In the genomic region with DNA sequence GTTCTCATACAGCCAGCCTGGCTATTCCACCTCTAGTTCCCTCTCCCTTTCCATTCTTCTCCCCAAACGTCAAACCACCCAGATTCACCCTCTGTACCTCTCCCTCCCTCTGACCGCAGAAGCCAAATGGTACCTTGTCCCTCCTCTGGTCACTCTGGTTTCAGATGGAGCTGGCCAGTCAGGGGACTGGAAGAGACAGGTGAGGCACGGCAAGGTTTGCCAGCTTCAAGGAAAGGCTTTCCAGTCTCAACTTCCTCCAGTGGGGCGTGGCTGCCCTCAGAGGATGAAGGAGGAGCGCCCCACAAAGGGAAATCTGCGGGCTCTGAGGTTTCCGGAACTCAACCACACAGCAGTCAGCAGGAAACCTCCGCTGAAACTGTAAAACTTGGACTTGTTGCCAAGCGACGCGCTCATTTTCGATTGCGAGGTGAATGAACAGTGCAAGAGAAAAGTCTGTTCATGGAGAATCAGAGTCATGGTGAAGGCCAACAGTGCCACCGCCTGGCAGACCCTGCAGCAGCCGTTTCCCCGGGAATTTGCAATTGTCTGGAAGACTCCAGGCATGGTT, we compare ENCODE assay signal across 8 mouse cellular contexts. TPM values are rescaled to one million over a fixed set of nuclear protein-coding genes. Genes with fewer than 3 reads are reported as not detected.
A peak's percentile ranks its signal among the peaks of the same experiment; 100 is the strongest.
DNase-seq lines count a peak whose midpoint lies in the region; ATAC-seq and TF ChIP-seq lines count a peak whose summit lies in the region.

A gene (minus strand): TSS at position 246 of the 568 bp plus-strand sequence.

- peak; percentile 57 for TF ChIP-seq CTCF in E14TG2a.4 (conservative IDR thresholded peaks at IDR 0.05; ENCODE audit: low read length)
- peak; percentile 56; the same call in 1 of the 2 replicates for TF ChIP-seq CTCF in testis, adult 2 months (IDR thresholded peaks at IDR 0.05; ENCODE audit: control insufficient read depth, insufficient read depth, insufficient replicate concordance, low read depth, low read length)

- no peak within 1 kb of the TSS for H3K9ac ChIP-seq in forebrain, embryonic 14.5 days (ENCODE audit: low read length)
- no peak within 1 kb of the TSS for H3K9ac ChIP-seq in liver, embryonic 16.5 days (ENCODE audit: low read depth, low read length)
- H3K9ac ChIP-seq in neural tube, embryonic 13.5 days = peak within 1 kb of the TSS; percentile 62

- DNase-seq in forebrain, embryonic 14.5 days (ENCODE audit: low spot score) = peak; percentile 92
- DNase-seq in heart, postnatal 14 days = peak; percentile 56 to 73
- peak; percentile 98 for DNase-seq in large intestine, adult 2 months (ENCODE audit: low read depth, low spot score)

- peak within 1 kb of the TSS; percentile 41 for H3K4me2 ChIP-seq in forebrain, embryonic 14.5 days (ENCODE audit: low read length)
- H3K4me2 ChIP-seq in liver, embryonic 16.5 days (ENCODE audit: low read depth, low read length) = peak within 1 kb of the TSS; percentile 55
- peak within 1 kb of the TSS; percentile 64 for H3K4me2 ChIP-seq in neural tube, embryonic 13.5 days

- intact Hi-C loops in heart, postnatal 14 days (cut with DNase I) = no loop called here

- no peak for TF ChIP-seq POLR2A in testis, adult 2 months (IDR thresholded peaks at IDR 0.05; ENCODE audit: control insufficient read depth, low read depth, low read length)

- no peaks in the 10 kb centered on the region for H3K36me3 ChIP-seq in E14TG2a.4 (ENCODE audit: insufficient read depth, low read length)
- no peaks in the 10 kb centered on the region for H3K36me3 ChIP-seq in forebrain, embryonic 14.5 days (ENCODE audit: control insufficient read depth, insufficient read depth, low read length)
- H3K36me3 ChIP-seq in liver, embryonic 16.5 days (ENCODE audit: control insufficient read depth, insufficient read depth) = no peaks in the 10 kb centered on the region
- H3K36me3 ChIP-seq in neural tube, embryonic 13.5 days = no peaks in the 10 kb centered on the region
- no peaks in the 10 kb centered on the region for H3K36me3 ChIP-seq in testis, adult 2 months (ENCODE audit: control insufficient read depth, insufficient read depth, low read length)

- WGBS in forebrain, embryonic 14.5 days = 2% methylated on average over 16 of the region's 16 CpGs
- under 1% methylated on average over 16 of the region's 16 CpGs for WGBS in large intestine, adult 2 months
- WGBS in liver, embryonic 16.5 days (ENCODE audit: insufficient replicate concordance) = under 1% methylated on average over 16 of the region's 16 CpGs
- under 1% methylated on average over 16 of the region's 16 CpGs for WGBS in neural tube, embryonic 13.5 days

- H3K4me3 ChIP-seq in E14TG2a.4 (replicated peaks; ENCODE audit: low read length) = peak within 1 kb of the TSS; percentile 45
- peak within 1 kb of the TSS; percentile 9 for H3K4me3 ChIP-seq in forebrain, embryonic 14.5 days (ENCODE audit: low read depth, low read length)
- H3K4me3 ChIP-seq in liver, embryonic 16.5 days (ENCODE audit: low read depth, low read length) = peak within 1 kb of the TSS; percentile 38
- peak within 1 kb of the TSS; percentile 35 for H3K4me3 ChIP-seq in neural tube, embryonic 13.5 days
- no peak within 1 kb of the TSS; the same call in 1 of the 2 replicates for H3K4me3 ChIP-seq in testis, adult 2 months (ENCODE audit: control insufficient read depth, low read depth, low read length)

- H3K9me3 ChIP-seq in E14TG2a.4 (ENCODE audit: low read length) = no peaks in the 10 kb centered on the region
- H3K9me3 ChIP-seq in forebrain, embryonic 14.5 days (replicated peaks; ENCODE audit: control insufficient read depth, low read length) = no peaks in the 10 kb centered on the region
- no peaks in the 10 kb centered on the region for H3K9me3 ChIP-seq in liver, embryonic 16.5 days (replicated peaks; ENCODE audit: control insufficient read depth, low read length)
- no peaks in the 10 kb centered on the region for H3K9me3 ChIP-seq in neural tube, embryonic 13.5 days

- no peak within 1 kb of the TSS for H3K27ac ChIP-seq in forebrain, embryonic 14.5 days (ENCODE audit: low read depth, low read length)
- H3K27ac ChIP-seq in liver, embryonic 16.5 days (ENCODE audit: low read length) = no peak within 1 kb of the TSS
- no peak within 1 kb of the TSS for H3K27ac ChIP-seq in neural tube, embryonic 13.5 days (replicated peaks)
- no peak within 1 kb of the TSS for H3K27ac ChIP-seq in testis, adult 2 months (ENCODE audit: control insufficient read depth, insufficient read depth, low read depth, low read length)

- peaks cover 12% of the 10 kb centered on the region for H3K4me1 ChIP-seq in E14TG2a.4 (replicated peaks; ENCODE audit: low read depth, low read length)
- H3K4me1 ChIP-seq in forebrain, embryonic 14.5 days (ENCODE audit: control insufficient read depth, insufficient read depth, low read length) = no peaks in the 10 kb centered on the region
- H3K4me1 ChIP-seq in liver, embryonic 16.5 days (ENCODE audit: control insufficient read depth, low read depth, low read length) = peaks cover 4% of the 10 kb centered on the region
- peaks cover 6% of the 10 kb centered on the region for H3K4me1 ChIP-seq in neural tube, embryonic 13.5 days (replicated peaks)
- peaks cover 5% of the 10 kb centered on the region; the same call in 1 of the 2 replicates for H3K4me1 ChIP-seq in testis, adult 2 months (ENCODE audit: control insufficient read depth, insufficient read depth, low read length)

- ATAC-seq in cerebellum, adult (ENCODE audit: insufficient number of reproducible peaks, low FRiP score, low TSS enrichment) = peak; percentile 96
- peak; percentile 92 for ATAC-seq in forebrain, embryonic 14.5 days
- peak; percentile 76 for ATAC-seq in liver, embryonic 16.5 days (ENCODE audit: low read depth)
- peak; percentile 93 for ATAC-seq in neural tube, embryonic 13.5 days (ENCODE audit: low read depth)

- H3K27me3 ChIP-seq in E14TG2a.4 (ENCODE audit: insufficient read depth, low read length) = peaks cover 5% of the 10 kb centered on the region; the same call in 1 of the 2 replicates
- no peaks in the 10 kb centered on the region for H3K27me3 ChIP-seq in forebrain, embryonic 14.5 days (replicated peaks; ENCODE audit: control insufficient read depth, insufficient read depth, low read length)
- peaks cover 26% of the 10 kb centered on the region for H3K27me3 ChIP-seq in liver, embryonic 16.5 days (ENCODE audit: control insufficient read depth, insufficient read depth, low read depth, low read length)
- H3K27me3 ChIP-seq in neural tube, embryonic 13.5 days = no peaks in the 10 kb centered on the region
- H3K27me3 ChIP-seq in testis, adult 2 months (ENCODE audit: control insufficient read depth, insufficient read depth, low read length) = no peaks in the 10 kb centered on the region

RNA-seq across cellular contexts. Expression of the gene that starts here (rescaled TPM):
- 2.5 and 4.8 TPM in 2 replicates for polyA plus RNA-seq in forebrain, embryonic 14.5 days (2014; fragmentation: Nextera tagmentation; extraction: Ambion mirVana)
- under 1 TPM; 0.17 to 0.32 TPM for total RNA-seq in heart, postnatal 14 days (2021)
- polyA plus RNA-seq in large intestine, adult 2 months (2012; rRNA removed) = 40.8 and 66.7 TPM in 2 replicates
- polyA plus RNA-seq in liver, embryonic 16.5 days (2015; fragmentation: Nextera tagmentation; extraction: Ambion mirVana) = 0.72 and 1.1 TPM in 2 replicates
- polyA plus RNA-seq in neural tube, embryonic 13.5 days (2015; fragmentation: Nextera tagmentation; extraction: Ambion mirVana) = 1.4 and 1.9 TPM in 2 replicates
- 0.07 and 0.26 TPM in 2 replicates for polyA plus RNA-seq in testis, adult 2 months (2012; rRNA removed)

Comparison
In these comparisons a context has a peak if more than half of its experiments do, and no peak if none do; other contexts are left out.
1. Peak in DNase-seq in heart, postnatal 14 days; RNA of the gene not detected or under 1 TPM.